Mouse (Mus musculus): ENCODE data around the gene Plk5. TPM values are rescaled to one million over a fixed set of nuclear protein-coding genes. Genes with fewer than 3 reads are reported as not detected.

The Plk5 gene
- polyA plus RNA-seq, 1 experiment, result 0.05 TPM

- no peak overlapping the region for H3ac ChIP-seq (ENCODE audit: control insufficient read depth, insufficient read length)
- H3K36me3 ChIP-seq (ENCODE audit: control insufficient read depth, insufficient read depth), result no peaks in the 10 kb centered on the region
- H3K4me2 ChIP-seq (ENCODE audit: low read depth), result no peak overlapping the region
- peaks cover 33% of the 10 kb centered on the region for H3K27me3 ChIP-seq (ENCODE audit: control insufficient read depth, insufficient read depth, insufficient read length)
- H3K79me2 ChIP-seq (ENCODE audit: control insufficient read depth, insufficient read depth), result no peaks in the 10 kb centered on the region
- H3K4me3 ChIP-seq, result no peak overlapping the region
- TF ChIP-seq TCF12 (IDR thresholded peaks at IDR 0.05; ENCODE audit: insufficient read depth, poor library complexity, severe bottlenecking) (no peak), SRF (IDR thresholded peaks at IDR 0.05; ENCODE audit: control insufficient read depth, insufficient read length, low read depth) (no peak), POLR2AphosphoS2 (IDR thresholded peaks at IDR 0.05; ENCODE audit: insufficient read length, low read depth) (no peak), USF1 (IDR thresholded peaks at IDR 0.05; ENCODE audit: low read depth) (no peak)
These were observed 7.5 kb downstream of the Plk5 start for GRCm38 (mm10) chr10:80363734-80364133.

GRCm38 (mm10) chr10:80365736-80366135 lies 9.5 kb downstream of the Plk5 start:
- Histone ChIP-seq H3K79me2 (ENCODE audit: control insufficient read depth, insufficient read depth) (no peaks in the 10 kb centered on the region), H3K36me3 (ENCODE audit: control insufficient read depth, insufficient read depth) (no peaks in the 10 kb centered on the region), H3ac (ENCODE audit: control insufficient read depth, insufficient read length) (no peak overlapping the region), H3K27me3 (ENCODE audit: control insufficient read depth, insufficient read depth, insufficient read length) (peaks cover 13% of the 10 kb centered on the region), H3K4me2 (ENCODE audit: low read depth) (peak overlapping the region; percentile 13), H3K4me3 (no peak overlapping the region)
- TF ChIP-seq MYOD1 (IDR thresholded peaks at IDR 0.05; ENCODE audit: control insufficient read depth in 1 of 3, insufficient read length in 2 of 3, low read depth in 2 of 3), result no peak
- TF ChIP-seq POLR2AphosphoS2 (IDR thresholded peaks at IDR 0.05; ENCODE audit: insufficient read length, low read depth), result no peak
- TF ChIP-seq TCF3 (IDR thresholded peaks at IDR 0.05; ENCODE audit: insufficient read length, low read depth), result no peak
- no peak for TF ChIP-seq CEBPB (IDR thresholded peaks at IDR 0.05; ENCODE audit: insufficient read depth, poor library complexity, severe bottlenecking)
- no peak for TF ChIP-seq E2F4 (IDR thresholded peaks at IDR 0.05; ENCODE audit: insufficient read depth)
- no peak for TF ChIP-seq POLR2A (IDR thresholded peaks at IDR 0.05; ENCODE audit: insufficient read length, low read depth)
- no peak for TF ChIP-seq REST (IDR thresholded peaks at IDR 0.05; ENCODE audit: insufficient read depth, insufficient read length)
- no peak for TF ChIP-seq MAX (IDR thresholded peaks at IDR 0.05; ENCODE audit: low read depth)
- TF ChIP-seq TCF12 (IDR thresholded peaks at IDR 0.05; ENCODE audit: insufficient read depth, poor library complexity, severe bottlenecking), result no peak

DNA sequence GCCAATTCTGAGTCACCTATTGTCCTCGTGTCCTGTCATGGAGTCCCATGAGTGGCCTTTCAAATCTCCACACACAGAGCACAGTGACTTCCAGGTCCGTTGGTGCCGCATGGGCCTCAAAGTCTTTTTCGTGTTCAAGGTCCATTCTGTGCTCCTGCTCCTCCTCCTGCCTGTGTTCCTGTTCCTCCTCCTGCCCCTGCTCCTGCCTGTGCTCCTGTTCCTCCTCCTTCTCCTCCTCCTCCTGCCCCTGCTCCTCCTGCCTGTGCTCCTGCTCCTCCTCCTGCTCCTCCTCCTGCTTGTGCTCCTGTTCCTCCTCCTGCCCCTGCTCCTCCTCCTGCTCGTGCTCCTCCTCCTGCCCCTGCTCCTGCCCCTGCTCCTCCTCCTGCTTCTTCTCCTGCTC lies 11.7 kb downstream of the Plk5 start:
- Histone ChIP-seq H3K4me3 (peak overlapping the region; percentile 21), H3K4me2 (ENCODE audit: low read depth) (peak overlapping the region; percentile 87), H3K36me3 (ENCODE audit: control insufficient read depth, insufficient read depth) (no peaks in the 10 kb centered on the region), H3K79me2 (ENCODE audit: control insufficient read depth, insufficient read depth) (no peaks in the 10 kb centered on the region), H3ac (ENCODE audit: control insufficient read depth, insufficient read length) (no peak overlapping the region), H3K27me3 (ENCODE audit: control insufficient read depth, insufficient read depth, insufficient read length) (no peaks in the 10 kb centered on the region)
- TF ChIP-seq POLR2AphosphoS2 (IDR thresholded peaks at IDR 0.05; ENCODE audit: insufficient read length, low read depth), result peak; percentile 73
- peak; percentile 90 for TF ChIP-seq POLR2A (IDR thresholded peaks at IDR 0.05; ENCODE audit: insufficient read length, low read depth)
- TF ChIP-seq CEBPB (IDR thresholded peaks at IDR 0.05; ENCODE audit: insufficient read depth, poor library complexity, severe bottlenecking), result no peak

DNA sequence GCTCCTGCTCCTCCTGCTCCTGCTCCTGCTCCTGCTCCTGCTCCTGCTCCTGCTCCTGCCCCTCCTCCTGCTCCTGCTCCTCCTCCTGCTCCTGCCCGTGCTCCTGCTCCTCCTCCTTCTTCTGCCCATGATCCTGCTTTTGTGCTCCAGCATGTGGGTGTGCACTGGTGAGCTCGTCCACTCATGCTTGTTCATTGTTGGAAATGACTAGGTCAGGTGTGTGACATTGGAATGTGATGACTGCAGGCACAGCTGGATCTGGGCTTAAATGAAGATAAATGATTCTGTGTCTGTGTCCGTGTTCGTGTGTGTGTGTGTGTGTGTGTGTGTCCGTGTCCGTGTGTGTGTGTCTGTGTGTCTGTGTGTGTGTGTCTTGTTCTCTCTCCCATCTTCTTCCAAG lies 12.1 kb downstream of the Plk5 start:
- no peaks in the 10 kb centered on the region for H3K36me3 ChIP-seq (ENCODE audit: control insufficient read depth, insufficient read depth)
- no peaks in the 10 kb centered on the region for H3K79me2 ChIP-seq (ENCODE audit: control insufficient read depth, insufficient read depth)
- H3K27me3 ChIP-seq (ENCODE audit: control insufficient read depth, insufficient read depth, insufficient read length), result no peaks in the 10 kb centered on the region
- TF ChIP-seq MYOD1 (IDR thresholded peaks at IDR 0.05; ENCODE audit: control insufficient read depth in 1 of 3, insufficient read length in 2 of 3, low read depth in 2 of 3), result no peak
- TF ChIP-seq E2F4 (IDR thresholded peaks at IDR 0.05; ENCODE audit: insufficient read depth), result no peak
- TF ChIP-seq REST (IDR thresholded peaks at IDR 0.05; ENCODE audit: insufficient read depth, insufficient read length), result no peak
- TF ChIP-seq USF1 (IDR thresholded peaks at IDR 0.05; ENCODE audit: low read depth), result no peak
- no peak for TF ChIP-seq POLR2AphosphoS2 (IDR thresholded peaks at IDR 0.05; ENCODE audit: insufficient read length, low read depth)
- no peak overlapping the region for H3ac ChIP-seq (ENCODE audit: control insufficient read depth, insufficient read length)
- peak overlapping the region; percentile 21 for H3K4me3 ChIP-seq
- no peak overlapping the region for H3K4me2 ChIP-seq (ENCODE audit: low read depth)

- TF ChIP-seq POLR2AphosphoS2 (IDR thresholded peaks at IDR 0.05; ENCODE audit: insufficient read length, low read depth) (no peak), TCF3 (IDR thresholded peaks at IDR 0.05; ENCODE audit: insufficient read length, low read depth) (no peak), E2F4 (IDR thresholded peaks at IDR 0.05; ENCODE audit: insufficient read depth) (no peak), USF1 (IDR thresholded peaks at IDR 0.05; ENCODE audit: low read depth) (no peak), CEBPB (IDR thresholded peaks at IDR 0.05; ENCODE audit: insufficient read depth, poor library complexity, severe bottlenecking) (no peak), TCF12 (IDR thresholded peaks at IDR 0.05; ENCODE audit: insufficient read depth, poor library complexity, severe bottlenecking) (no peak), MAX (IDR thresholded peaks at IDR 0.05; ENCODE audit: low read depth) (no peak), MYOG (IDR thresholded peaks at IDR 0.05; ENCODE audit: control insufficient read depth in 1 of 3, insufficient read depth in 1 of 3, insufficient read length in 2 of 3, low read depth in 2 of 3) (no peak), REST (IDR thresholded peaks at IDR 0.05; ENCODE audit: insufficient read depth, insufficient read length) (no peak), POLR2A (IDR thresholded peaks at IDR 0.05; ENCODE audit: insufficient read length, low read depth) (no peak), MYOD1 (IDR thresholded peaks at IDR 0.05; ENCODE audit: control insufficient read depth in 1 of 3, insufficient read length in 2 of 3, low read depth in 2 of 3) (no peak), SRF (IDR thresholded peaks at IDR 0.05; ENCODE audit: control insufficient read depth, insufficient read length, low read depth) (no peak)
- Histone ChIP-seq H3ac (ENCODE audit: control insufficient read depth, insufficient read length) (no peak overlapping the region), H3K79me2 (ENCODE audit: control insufficient read depth, insufficient read depth) (no peaks in the 10 kb centered on the region), H3K27me3 (ENCODE audit: control insufficient read depth, insufficient read depth, insufficient read length) (no peaks in the 10 kb centered on the region), H3K4me2 (ENCODE audit: low read depth) (no peak overlapping the region), H3K4me3 (no peak overlapping the region), H3K36me3 (ENCODE audit: control insufficient read depth, insufficient read depth) (no peaks in the 10 kb centered on the region)
These were observed 13.9 kb downstream of the Plk5 start for GRCm38 (mm10) chr10:80369995-80370747.

All from myocyte (in vitro differentiated cells).